Comparison of ENCODE assay signal across 8 mouse cellular contexts in genomic region chr11:120951731-120952730, GRCm38 (mm10). TPM values are rescaled to one million over a fixed set of nuclear protein-coding genes. Genes with fewer than 3 reads are reported as not detected.
DNase-seq lines count a peak whose midpoint lies in the region; ATAC-seq and TF ChIP-seq lines count a peak whose summit lies in the region.

No protein-coding gene starts in this region.

- H3K4me3 ChIP-seq in MEL (ENCODE audit: control insufficient read depth in 1 of 2, insufficient read depth in 1 of 2, low read depth in 2 of 2, low read length in 2 of 2) = peak overlapping the region; percentile 6 to 57; a peak in 1 of 4 replicates
- peak overlapping the region; percentile 73 for H3K4me3 ChIP-seq in hindbrain, embryonic 10.5 days
- H3K4me3 ChIP-seq in liver, postnatal 0 days (ENCODE audit: low read depth, low read length) = peak overlapping the region; percentile 58
- H3K4me3 ChIP-seq in left cerebral cortex, adult 2 months = no peak overlapping the region

- peak in 1 of 2 experiments; percentile 17; a peak in 1 of 4 replicates for TF ChIP-seq POLR2A in MEL (IDR thresholded peaks at IDR 0.05; ENCODE audit: control insufficient read depth in 1 of 2, insufficient read depth in 1 of 2, low read depth in 1 of 2, low read length in 2 of 2, poor library complexity in 1 of 2)

- TF ChIP-seq EP300 in MEL (IDR thresholded peaks at IDR 0.05; ENCODE audit: low read depth in 1 of 2, low read length in 2 of 2) = 0 out of 4 replicates have a peak, but pooled peaks have one; percentile 8 to 15
- TF ChIP-seq EP300 in liver, postnatal 0 days (IDR thresholded peaks at IDR 0.05; ENCODE audit: low read depth) = no peak

- peaks cover 9 to 18% of the 10 kb centered on the region in 2 experiments for H3K36me3 ChIP-seq in MEL (ENCODE audit: control insufficient read depth in 1 of 2, insufficient read depth in 2 of 2, low read length in 2 of 2)
- peaks cover 50% of the 10 kb centered on the region for H3K36me3 ChIP-seq in hindbrain, embryonic 10.5 days
- peaks cover 23% of the 10 kb centered on the region for H3K36me3 ChIP-seq in liver, postnatal 0 days (replicated peaks; ENCODE audit: insufficient read depth, low read length)

- 76% methylated on average over 9 of the region's 9 CpGs for WGBS in hindbrain, embryonic 10.5 days
- 63% methylated on average over 9 of the region's 9 CpGs for WGBS in liver, postnatal 0 days (ENCODE audit: insufficient replicate concordance)

- no peak for TF ChIP-seq CTCF in MEL (IDR thresholded peaks at IDR 0.05 in 2 of 3, conservative IDR thresholded peaks at IDR 0.05 in 1 of 3; ENCODE audit: control insufficient read depth in 1 of 3, insufficient read depth in 1 of 3, low read depth in 2 of 3, low read length in 3 of 3, poor library complexity in 1 of 3, severe bottlenecking in 1 of 3)
- no peak for TF ChIP-seq CTCF in liver, postnatal 0 days (IDR thresholded peaks at IDR 0.05; ENCODE audit: low read depth)
- TF ChIP-seq CTCF in left cerebral cortex, adult 2 months (IDR thresholded peaks at IDR 0.05) = no peak

- peak; percentile 12; the same call in 1 of the 2 replicates for ATAC-seq in liver, postnatal 0 days
- ATAC-seq in activated CD4-positive, CD25-positive, alpha-beta regulatory T cell, adult 4 months = no peak

- no peak overlapping the region for H3K27ac ChIP-seq in MEL (ENCODE audit: control insufficient read depth, low read depth, low read length)
- peak overlapping the region; percentile 93 for H3K27ac ChIP-seq in hindbrain, embryonic 10.5 days
- H3K27ac ChIP-seq in liver, postnatal 0 days (ENCODE audit: low read depth) = peak overlapping the region; percentile 68
- H3K27ac ChIP-seq in left cerebral cortex, adult 2 months = no peak overlapping the region

- no peaks in the 10 kb centered on the region for H3K9me3 ChIP-seq in MEL (replicated peaks; ENCODE audit: insufficient read depth, low read length)
- no peaks in the 10 kb centered on the region for H3K9me3 ChIP-seq in hindbrain, embryonic 10.5 days
- H3K9me3 ChIP-seq in liver, postnatal 0 days (ENCODE audit: low read length) = no peaks in the 10 kb centered on the region

- peak overlapping the region; percentile 87 for H3K4me2 ChIP-seq in liver, postnatal 0 days (ENCODE audit: low read depth, low read length)

- DNase-seq in heart, adult 11 months = peak; percentile 89
- DNase-seq in heart, adult 9 months (ENCODE audit: low spot score in 2 of 2) = no peak
- peak; percentile 46 for DNase-seq in MEL (ENCODE audit: low read depth, low spot score)
- no peak for DNase-seq in hindbrain, embryonic 10.5 days (ENCODE audit: low spot score)
- DNase-seq in liver, postnatal 0 days = peak; percentile 36
- DNase-seq in left cerebral cortex, adult 2 months (ENCODE audit: extremely low spot score in 1 of 2, low spot score in 2 of 2) = no peak
- DNase-seq in thymus, adult 18-20 months = no peak

- peaks cover 4 to 24% of the 10 kb centered on the region in 2 experiments for H3K4me1 ChIP-seq in MEL (ENCODE audit: control insufficient read depth in 1 of 2, insufficient read depth in 2 of 2, low read length in 2 of 2)
- peaks cover 67% of the 10 kb centered on the region for H3K4me1 ChIP-seq in hindbrain, embryonic 10.5 days (replicated peaks)
- peaks cover 55% of the 10 kb centered on the region for H3K4me1 ChIP-seq in liver, postnatal 0 days (ENCODE audit: insufficient read depth)

- TF ChIP-seq RAD21 in MEL (IDR thresholded peaks at IDR 0.05; ENCODE audit: low read depth, low read length) = no peak

- H3K9ac ChIP-seq in MEL (ENCODE audit: control insufficient read depth, low read depth, low read length, poor library complexity, severe bottlenecking) = peak overlapping the region; percentile 15
- H3K9ac ChIP-seq in liver, postnatal 0 days (replicated peaks) = peak overlapping the region; percentile 44

- H3K79me2 ChIP-seq in MEL (ENCODE audit: control insufficient read depth, insufficient read depth, low read length, poor library complexity) = peaks cover 58% of the 10 kb centered on the region

- H3K27me3 ChIP-seq in MEL (ENCODE audit: control insufficient read depth in 1 of 2, insufficient read depth in 2 of 2, low read length in 2 of 2) = no peaks in the 10 kb centered on the region
- no peaks in the 10 kb centered on the region for H3K27me3 ChIP-seq in hindbrain, embryonic 10.5 days (ENCODE audit: insufficient read depth, poor library complexity, severe bottlenecking)
- H3K27me3 ChIP-seq in liver, postnatal 0 days (ENCODE audit: insufficient read depth, low read length) = no peaks in the 10 kb centered on the region; the same call in 1 of the 2 replicates

- intact Hi-C loops in left cerebral cortex, adult 2 months (cut with DNase I) = no loop called here

TF ChIP-seq in MEL, 35 proteins besides CTCF, POLR2A, EP300 and RAD21:
- TF ChIP-seq MAFK (IDR thresholded peaks at IDR 0.05; ENCODE audit: borderline replicate concordance, low read depth, low read length) (no peak), USF1 (IDR thresholded peaks at IDR 0.05; ENCODE audit: low read depth, low read length) (0 out of 2 replicates have a peak, but pooled peaks have one; percentile 30), CHD1 (IDR thresholded peaks at IDR 0.05; ENCODE audit: low read depth, low read length) (no peak)

RNA-seq across cellular contexts. Expression of gene Slc16a3, which starts 3.8 kb away (rescaled TPM):
- total RNA-seq in MEL (2012; rRNA removed) = 570 and 748 TPM in 2 replicates
- polyA plus RNA-seq in MEL (2012; ENCODE audit: insufficient read depth in 1 of 2, insufficient read length in 2 of 2, low read depth in 1 of 2, low replicate concordance in 2 of 2, missing spikeins in 1 of 2) = 100 to 1,000 TPM in 1 of 2 experiments, 10 to 100 TPM in 1; 85.7 to 610 TPM
- polyA plus RNA-seq in hindbrain, embryonic 10.5 days (2016; fragmentation: Nextera tagmentation; extraction: Ambion mirVana) = 111 and 204 TPM in 2 replicates
- 9.9 and 13.9 TPM in 2 replicates for polyA plus RNA-seq in liver, postnatal 0 days (2015; fragmentation: Nextera tagmentation; extraction: Ambion mirVana)
- polyA plus RNA-seq in activated CD4-positive, CD25-positive, alpha-beta regulatory T cell, adult 4 months (2017; shearing (Covaris generic)) = 1 to 10 TPM; 3.8 to 4.0 TPM
- 1 to 10 TPM; 3.3 to 4.5 TPM for total RNA-seq in left cerebral cortex, adult 2 months (2021)

RNA-seq across cellular contexts. Expression of gene Ccdc57, which starts 19.4 kb away (rescaled TPM):
- total RNA-seq in MEL (2012; rRNA removed) = 4.4 and 5.3 TPM in 2 replicates
- polyA plus RNA-seq in MEL (2012; ENCODE audit: insufficient read depth in 1 of 2, insufficient read length in 2 of 2, low read depth in 1 of 2, low replicate concordance in 2 of 2, missing spikeins in 1 of 2) = 1 to 10 TPM in 1 of 2 experiments, not detected in 1; 7.4 TPM
- 6.1 and 6.4 TPM in 2 replicates for polyA plus RNA-seq in hindbrain, embryonic 10.5 days (2016; fragmentation: Nextera tagmentation; extraction: Ambion mirVana)
- polyA plus RNA-seq in liver, postnatal 0 days (2015; fragmentation: Nextera tagmentation; extraction: Ambion mirVana) = 1.2 and 1.4 TPM in 2 replicates
- polyA plus RNA-seq in activated CD4-positive, CD25-positive, alpha-beta regulatory T cell, adult 4 months (2017; shearing (Covaris generic)) = under 1 TPM; 0.41 to 0.46 TPM
- total RNA-seq in left cerebral cortex, adult 2 months (2021) = 1 to 10 TPM; 8.5 to 9.5 TPM

RNA-seq across cellular contexts. Expression of gene Csnk1d, which starts 39.1 kb away (rescaled TPM):
- total RNA-seq in MEL (2012; rRNA removed) = 81.3 and 83.2 TPM in 2 replicates
- 100 to 1,000 TPM; 121 to 329 TPM for polyA plus RNA-seq in MEL (2012; ENCODE audit: insufficient read depth in 1 of 2, insufficient read length in 2 of 2, low read depth in 1 of 2, low replicate concordance in 2 of 2, missing spikeins in 1 of 2)
- polyA plus RNA-seq in hindbrain, embryonic 10.5 days (2016; fragmentation: Nextera tagmentation; extraction: Ambion mirVana) = 124 and 134 TPM in 2 replicates
- 29.9 and 30.0 TPM in 2 replicates for polyA plus RNA-seq in liver, postnatal 0 days (2015; fragmentation: Nextera tagmentation; extraction: Ambion mirVana)
- polyA plus RNA-seq in activated CD4-positive, CD25-positive, alpha-beta regulatory T cell, adult 4 months (2017; shearing (Covaris generic)) = 10 to 100 TPM; 57.0 to 62.6 TPM
- 100 to 1,000 TPM; 126 to 132 TPM for total RNA-seq in left cerebral cortex, adult 2 months (2021)

Comparison
In these comparisons a context has a peak if more than half of its experiments do, and no peak if none do; other contexts are left out.
1. DNase-seq: peak in heart, adult 11 months (single experiment), MEL (single experiment) and liver, postnatal 0 days (single experiment); none in heart, adult 9 months (0 of 2), hindbrain, embryonic 10.5 days (single experiment), left cerebral cortex, adult 2 months (0 of 2) and thymus, adult 18-20 months (0 of 2).
2. H3K27ac ChIP-seq: peak in hindbrain, embryonic 10.5 days (single experiment) and liver, postnatal 0 days (single experiment); none in MEL (single experiment) and left cerebral cortex, adult 2 months (single experiment).